Mouse (Mus musculus) forebrain, embryonic 11.5 days (tissue): ENCODE measurements around the gene Hoxa13. TPM values are rescaled to one million over a fixed set of nuclear protein-coding genes. Genes with fewer than 3 reads are reported as not detected.
A peak's percentile ranks its signal among the peaks of the same experiment; 100 is the strongest.

Experiments
- ATAC-seq: fragments of 200-750 bp; cut with Nextera tagmentation; replicated peaks from 2 replicates; pipeline ENCODE4 v1.8.0; 2017; ENCODE audit warnings: moderate TSS enrichment; ENCODE audit not compliant: low FRiP score
- DNase-seq: peaks from one replicate; pipeline ENCODE4 v3.0.0-alpha.2; 2017; ENCODE audit warnings: low spot score
- H3K27ac ChIP-seq: fragments of 300-500 bp; sonication (generic); 2 replicates; pipeline ENCODE4 v1.5.1; 2014; ENCODE audit warnings: low read depth, low read length
- H3K27me3 ChIP-seq: fragments of 300-500 bp; sonication (generic); 2 replicates; pipeline ENCODE4 v1.6.1; 2014; ENCODE audit warnings: mild to moderate bottlenecking, low read length, mixed read lengths; ENCODE audit not compliant: control insufficient read depth, insufficient read depth
- H3K36me3 ChIP-seq: fragments of 300-500 bp; sonication (generic); 2 replicates; pipeline ENCODE4 v1.6.1; 2014; ENCODE audit warnings: mild to moderate bottlenecking, low read length, moderate library complexity, mixed read lengths; ENCODE audit not compliant: control insufficient read depth, insufficient read depth
- H3K4me1 ChIP-seq: fragments of 300-500 bp; sonication (generic); replicated peaks from 2 replicates; pipeline ENCODE4 v1.6.1; 2014; ENCODE audit warnings: low read length, mixed read lengths; ENCODE audit not compliant: control insufficient read depth, insufficient read depth
- H3K4me2 ChIP-seq: fragments of 300-500 bp; sonication (generic); 2 replicates; pipeline ENCODE4 v1.6.1; 2014; ENCODE audit warnings: low read depth, mild to moderate bottlenecking, low read length, moderate library complexity, mixed read lengths; ENCODE audit not compliant: severe bottlenecking
- H3K4me3 ChIP-seq: fragments of 300-500 bp; sonication (generic); 2 replicates; pipeline ENCODE4 v1.5.1; 2014; ENCODE audit warnings: low read depth, low read length
- H3K9ac ChIP-seq: fragments of 300-500 bp; sonication (generic); 2 replicates; pipeline ENCODE4 v1.6.1; 2014; ENCODE audit warnings: low read length
- H3K9me3 ChIP-seq: fragments of 300-500 bp; sonication (generic); 2 replicates; pipeline ENCODE4 v1.6.1; 2016; ENCODE audit warnings: low read length, mixed read lengths; ENCODE audit not compliant: control insufficient read depth
- WGBS: fragments of 180-500 bp; shearing (Covaris S2); extraction: QIAGEN DNeasy Blood & Tissue Kit; methylation state at CpG from one replicate; pipeline ENCODE4 v1.1.7; 2014; 5-methylcytosine and 5-hydroxymethylcytosine counted together
- polyA plus RNA-seq: library from polyadenylated mRNA; unstranded; fragments of >200 nt; fragmentation: Nextera tagmentation; extraction: Ambion mirVana; gene quantifications from 2 replicates; pipeline ENCODE4 v1.2.1, GENCODE M21; 2014

Gene Hoxa13
- polyA plus RNA-seq, 1 experiment from 2014 or later, result not detected

DNA sequence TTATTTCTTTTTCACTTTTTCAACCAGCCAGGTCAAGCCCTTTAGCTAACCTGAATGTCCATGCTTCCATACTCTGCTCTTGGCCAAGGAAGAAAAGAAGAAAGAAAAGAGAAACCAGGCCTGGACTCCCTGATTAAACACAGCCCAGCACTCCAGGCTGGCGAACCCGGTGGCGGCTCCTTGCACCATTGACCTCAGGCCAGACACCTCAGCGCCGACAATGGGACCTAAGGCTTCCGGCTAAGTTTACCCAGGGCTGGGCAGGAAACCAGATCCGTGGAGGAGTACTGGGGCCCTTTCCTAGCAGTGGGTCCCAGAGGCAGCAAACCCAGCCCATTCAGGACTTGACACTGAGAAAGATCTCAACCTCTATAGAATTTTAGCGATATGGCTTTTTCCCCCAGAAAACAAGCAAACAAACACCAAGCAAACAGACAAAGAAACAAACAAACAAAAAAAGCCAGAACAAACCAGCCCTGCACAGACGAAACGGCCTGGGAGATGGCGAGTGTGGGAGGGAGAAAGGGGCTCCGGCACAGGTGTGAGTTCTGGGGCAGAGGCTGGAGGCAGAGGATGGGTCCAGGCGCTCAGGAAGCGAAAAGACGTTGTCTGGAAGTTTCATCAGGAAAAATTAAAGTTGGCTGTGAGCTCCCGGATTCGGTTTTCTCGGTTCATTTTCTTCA lies 28.7 kb downstream of the Hoxa13 start:
- Histone ChIP-seq H3K4me1 (0 out of 2 replicates have a peak, but pooled peaks cover 3% of the 10 kb centered on the region), H3K9me3 (no peaks in the 10 kb centered on the region), H3K9ac (no peak overlapping the region), H3K36me3 (no peaks in the 10 kb centered on the region), H3K4me3 (no peak overlapping the region), H3K4me2 (no peak overlapping the region), H3K27ac (no peak overlapping the region), H3K27me3 (peaks cover 96% of the 10 kb centered on the region)
- DNase-seq (peak; percentile 65), ATAC-seq (no peak)
- WGBS, result 1% methylated on average over 18 of the region's 18 CpGs

DNA sequence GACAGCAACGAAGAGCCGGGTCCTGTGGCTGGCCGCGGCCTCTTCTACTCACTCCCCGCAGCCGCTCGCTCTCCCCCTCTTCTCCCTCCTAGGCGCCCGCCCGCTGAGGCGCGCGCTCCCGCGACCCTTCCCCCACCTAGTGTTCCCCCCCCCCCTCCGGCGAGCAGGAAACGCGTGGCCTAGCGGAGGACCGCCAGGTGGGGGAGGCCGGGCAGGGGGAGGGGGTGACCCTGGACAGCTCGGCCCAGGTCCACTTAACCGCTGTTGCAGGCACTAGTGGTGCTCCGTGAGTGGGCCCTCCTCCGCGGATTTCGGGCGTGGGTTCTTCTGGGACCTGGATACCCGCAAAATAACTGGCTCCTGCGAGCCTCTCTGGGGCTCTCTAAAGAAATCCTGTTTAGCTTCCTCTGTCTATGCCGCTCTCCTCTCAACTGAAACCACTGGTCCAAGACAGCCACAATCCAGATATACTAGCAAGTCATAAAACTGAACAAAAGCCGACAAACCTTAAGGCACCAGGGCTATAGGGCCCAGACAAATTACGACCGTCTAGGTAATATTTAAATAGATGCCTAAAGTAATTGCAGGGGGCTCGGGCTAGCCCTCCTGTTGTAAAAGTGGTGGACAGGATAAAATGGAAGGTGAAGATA lies 30.0 kb downstream of the Hoxa13 start, which contains the start of gene Hoxa9:
TSS of gene Hoxa9 (minus strand) at position 574 of the 650 bp plus-strand sequence.
- H3K4me2 ChIP-seq, result no peak within 1 kb of the TSS
- no peak within 1 kb of the TSS for H3K27ac ChIP-seq
- WGBS, result 2% methylated on average over 18 of the region's 36 CpGs
- peak; percentile 67 for DNase-seq
- H3K4me3 ChIP-seq, result no peak within 1 kb of the TSS
- 0 out of 2 replicates have a peak, but pooled peaks cover 3% of the 10 kb centered on the region for H3K4me1 ChIP-seq
- H3K27me3 ChIP-seq, result peaks cover 96% of the 10 kb centered on the region
- H3K9me3 ChIP-seq, result no peaks in the 10 kb centered on the region
- H3K36me3 ChIP-seq, result no peaks in the 10 kb centered on the region
- ATAC-seq, result no peak
- H3K9ac ChIP-seq, result no peak within 1 kb of the TSS

DNA sequence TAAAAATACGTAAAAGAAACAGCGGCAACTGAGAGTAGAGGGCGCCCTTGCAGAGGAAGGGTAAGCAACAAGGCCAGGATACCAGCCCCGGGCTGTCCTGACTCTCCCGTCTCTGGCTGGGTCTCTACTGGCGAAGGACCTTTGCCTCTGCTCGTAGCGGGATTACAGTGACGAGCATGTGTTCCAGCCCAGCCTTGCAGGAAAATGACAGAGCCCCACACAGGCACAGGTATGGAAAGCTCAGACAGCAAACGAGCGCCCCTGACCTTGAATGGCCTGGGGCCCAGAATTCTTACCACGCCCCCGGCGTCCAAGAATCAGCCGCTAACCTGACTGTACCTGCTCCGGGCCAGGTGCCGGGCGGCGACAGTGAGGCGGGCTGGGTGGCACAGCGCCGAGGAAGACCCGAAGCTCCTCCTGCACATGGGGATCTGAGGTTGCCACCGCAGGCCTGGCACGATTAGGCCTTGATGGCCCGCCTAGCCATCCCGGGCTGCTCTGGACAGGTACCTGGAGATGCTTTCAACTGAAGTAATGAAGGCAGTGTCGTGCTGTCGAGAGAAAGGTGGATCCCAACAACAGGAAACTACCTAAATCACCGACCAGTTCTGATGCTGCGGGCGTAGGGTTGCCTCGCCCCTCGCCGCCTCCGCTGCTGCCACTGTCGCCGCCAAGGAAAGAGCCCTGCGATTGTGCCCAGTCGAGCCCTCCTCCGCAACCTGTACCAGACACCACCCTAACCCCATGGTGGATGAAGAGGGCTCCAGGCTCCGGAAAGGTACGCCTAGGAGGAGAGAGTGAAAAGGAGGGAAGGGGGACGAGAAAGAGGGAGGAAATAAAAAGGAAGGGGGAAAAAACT lies 30.9 kb downstream of the Hoxa13 start:
- 0 out of 2 replicates have a peak, but pooled peaks cover 3% of the 10 kb centered on the region for H3K4me1 ChIP-seq
- no peak overlapping the region for H3K27ac ChIP-seq
- peaks cover 96% of the 10 kb centered on the region for H3K27me3 ChIP-seq
- H3K4me2 ChIP-seq, result no peak overlapping the region
- DNase-seq (peak; percentile 64), ATAC-seq (no peak)
- no peaks in the 10 kb centered on the region for H3K36me3 ChIP-seq
- H3K9me3 ChIP-seq, result no peaks in the 10 kb centered on the region
- WGBS, result 1% methylated on average over 44 of the region's 44 CpGs
- H3K4me3 ChIP-seq, result no peak overlapping the region
- no peak overlapping the region for H3K9ac ChIP-seq

DNA sequence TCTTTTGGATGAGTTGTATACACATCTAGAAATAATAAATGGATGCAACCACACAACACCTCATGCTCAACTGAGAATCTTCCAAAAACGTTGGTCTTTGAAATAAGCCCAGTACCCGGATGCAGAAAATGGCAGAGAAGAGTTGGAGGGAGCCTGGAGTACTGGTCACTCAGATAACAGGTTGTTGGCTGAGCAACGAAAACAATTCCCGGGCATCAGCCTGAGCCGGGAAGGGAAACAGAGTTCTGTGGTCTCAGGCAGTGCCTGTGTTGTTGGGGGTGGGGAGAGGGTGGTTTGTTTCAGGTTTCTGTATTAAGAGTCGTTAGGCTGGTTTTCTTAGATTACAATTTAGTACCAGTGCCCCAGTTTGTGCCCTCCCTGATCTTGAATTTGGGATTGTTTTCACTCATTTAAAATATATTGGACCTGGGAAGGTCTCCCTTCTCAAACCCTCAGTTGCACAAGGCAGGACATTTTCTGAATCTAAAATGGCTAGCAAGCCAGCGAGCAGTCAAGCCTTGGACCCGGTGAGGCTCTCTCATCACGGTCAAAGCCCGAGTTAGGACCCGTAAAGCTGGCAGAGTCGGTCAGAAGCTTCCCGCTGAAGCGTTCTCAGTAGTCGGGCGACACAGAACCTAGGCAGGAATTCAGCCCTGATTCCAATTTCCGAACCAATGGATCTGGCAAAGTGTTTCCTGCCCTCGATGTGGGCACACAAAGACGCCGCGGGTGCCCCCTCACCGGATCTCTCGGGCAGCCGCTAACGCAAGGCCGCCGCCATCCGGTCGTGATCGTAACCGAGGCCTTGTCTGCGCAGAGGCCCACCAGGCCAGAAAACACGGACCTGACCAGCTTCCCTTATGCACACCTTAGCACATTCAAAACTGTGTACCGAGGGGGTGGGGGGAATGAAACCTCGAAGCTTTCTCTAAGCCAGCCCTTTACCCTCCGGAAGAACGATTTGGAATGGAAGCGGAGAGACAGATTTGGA lies 31.9 kb downstream of the Hoxa13 start:
- no peaks in the 10 kb centered on the region for H3K36me3 ChIP-seq
- no peaks in the 10 kb centered on the region for H3K4me1 ChIP-seq
- H3K27ac ChIP-seq, result no peak overlapping the region
- no peaks in the 10 kb centered on the region for H3K9me3 ChIP-seq
- H3K4me2 ChIP-seq, result no peak overlapping the region
- no peak overlapping the region for H3K4me3 ChIP-seq
- no peak overlapping the region for H3K9ac ChIP-seq
- 2% methylated on average over 38 of the region's 38 CpGs for WGBS
- ATAC-seq (no peak), DNase-seq (peak; percentile 72)
- peaks cover 96% of the 10 kb centered on the region for H3K27me3 ChIP-seq

DNA sequence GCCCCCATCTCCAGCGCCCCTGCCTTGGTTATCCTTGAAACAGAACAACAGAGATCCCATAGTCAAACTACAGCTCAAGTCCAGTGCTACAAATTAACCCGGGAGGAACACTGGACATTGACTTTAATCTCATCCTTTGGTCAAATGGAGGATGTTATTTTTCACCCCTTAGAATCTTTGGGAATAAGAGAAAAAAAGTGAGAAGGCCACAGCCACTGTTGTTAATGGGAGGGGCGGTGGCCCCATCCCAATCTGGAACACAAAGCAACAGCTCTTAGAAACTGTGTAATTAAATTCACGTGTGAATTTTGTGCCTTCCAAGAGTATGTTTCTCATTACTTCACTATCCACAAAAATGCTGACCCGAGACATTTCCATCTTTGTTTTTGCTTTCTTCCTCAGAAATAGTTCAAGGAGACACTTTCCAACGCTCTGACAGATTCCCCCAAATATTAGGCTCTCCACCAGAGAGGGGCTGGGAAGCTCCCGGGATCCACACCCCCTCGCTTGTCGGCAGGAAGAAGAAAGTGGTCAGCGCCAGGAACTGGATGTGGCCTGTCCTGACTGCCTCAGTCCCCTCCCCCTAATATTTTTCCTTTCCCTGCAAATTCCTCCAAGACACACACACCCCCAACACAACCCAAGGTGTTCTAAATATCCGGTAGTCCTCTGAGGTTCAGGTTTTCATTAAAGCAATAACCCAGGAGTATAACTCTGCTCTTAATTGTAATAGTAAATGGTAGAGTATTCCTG lies 33.0 kb downstream of the Hoxa13 start:
- no peaks in the 10 kb centered on the region for H3K4me1 ChIP-seq
- no peak overlapping the region for H3K4me2 ChIP-seq
- H3K9ac ChIP-seq, result no peak overlapping the region
- no peaks in the 10 kb centered on the region for H3K9me3 ChIP-seq
- H3K4me3 ChIP-seq, result no peak overlapping the region
- ATAC-seq, result no peak
- H3K36me3 ChIP-seq, result no peaks in the 10 kb centered on the region
- WGBS, result 2% methylated on average over 11 of the region's 11 CpGs
- DNase-seq, result no peak
- no peak overlapping the region for H3K27ac ChIP-seq
- peaks cover 96% of the 10 kb centered on the region for H3K27me3 ChIP-seq

DNA sequence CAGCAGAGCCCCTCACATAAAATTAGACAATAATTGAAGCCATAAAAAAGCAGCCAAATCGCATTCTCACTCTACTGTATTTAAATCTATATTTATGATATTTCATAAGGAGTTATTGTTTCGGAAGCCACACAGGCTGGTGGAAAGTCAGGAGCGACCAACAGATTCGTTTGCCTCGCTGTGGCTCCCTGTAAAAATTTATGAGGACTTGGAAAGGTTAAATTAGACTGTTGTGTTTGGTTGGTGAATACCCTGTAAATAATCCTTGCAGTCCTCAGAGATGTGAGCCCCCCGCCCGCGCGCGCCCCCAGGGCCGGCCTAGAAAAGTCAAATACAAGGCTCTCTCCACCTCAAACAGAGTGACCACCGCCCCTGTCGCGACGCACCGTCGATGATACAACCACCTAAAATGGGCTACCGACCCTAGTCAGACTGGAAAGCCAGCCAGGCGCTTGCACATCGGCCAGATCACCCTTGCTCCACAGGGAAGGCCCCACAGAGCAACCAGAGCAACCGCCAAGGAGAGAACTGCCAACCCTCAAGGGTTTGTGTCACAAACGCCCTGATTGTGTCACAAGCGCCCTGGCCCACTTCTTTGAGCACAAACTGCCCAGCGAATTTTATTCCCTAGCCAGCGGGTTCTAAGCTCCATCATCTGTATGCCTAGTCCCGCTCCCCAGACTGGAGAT lies 34.0 kb downstream of the Hoxa13 start:
- Histone ChIP-seq H3K4me1 (no peaks in the 10 kb centered on the region), H3K36me3 (no peaks in the 10 kb centered on the region), H3K9me3 (no peaks in the 10 kb centered on the region), H3K9ac (no peak overlapping the region), H3K27ac (no peak overlapping the region), H3K4me2 (no peak overlapping the region), H3K4me3 (no peak overlapping the region), H3K27me3 (peaks cover 96% of the 10 kb centered on the region)
- 2% methylated on average over 26 of the region's 26 CpGs for WGBS
- no peak for ATAC-seq
- DNase-seq, result no peak
